Mouse (Mus musculus) right cerebral cortex, postnatal 4 days (tissue): ENCODE results near the gene 2410131K14Rik.

Experiments
- DNase-seq: peaks from one replicate; pipeline ENCODE4 v3.0.0-alpha.2; 2022

The 2410131K14Rik gene

DNA sequence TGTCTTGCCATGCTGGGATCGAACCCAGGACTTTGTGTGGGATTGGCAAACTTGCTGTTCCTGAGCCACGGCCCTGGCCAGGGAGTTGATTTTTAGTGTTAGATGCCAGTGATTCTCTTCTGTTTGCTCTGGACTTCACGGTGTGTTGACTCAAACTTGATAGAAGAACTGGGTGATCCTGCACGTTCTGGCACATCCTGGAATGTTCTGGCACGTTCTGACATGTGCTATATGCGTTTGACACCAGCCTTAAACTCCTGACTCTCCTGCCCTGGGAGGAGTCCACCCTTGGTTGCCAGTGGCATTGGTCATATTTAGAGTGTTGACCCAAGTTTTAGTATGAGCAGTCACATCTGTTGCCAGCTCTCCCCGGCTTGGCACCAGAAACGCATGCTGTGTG, 17.4 kb downstream of the 2410131K14Rik start:
- DNase-seq, result no peak

DNA sequence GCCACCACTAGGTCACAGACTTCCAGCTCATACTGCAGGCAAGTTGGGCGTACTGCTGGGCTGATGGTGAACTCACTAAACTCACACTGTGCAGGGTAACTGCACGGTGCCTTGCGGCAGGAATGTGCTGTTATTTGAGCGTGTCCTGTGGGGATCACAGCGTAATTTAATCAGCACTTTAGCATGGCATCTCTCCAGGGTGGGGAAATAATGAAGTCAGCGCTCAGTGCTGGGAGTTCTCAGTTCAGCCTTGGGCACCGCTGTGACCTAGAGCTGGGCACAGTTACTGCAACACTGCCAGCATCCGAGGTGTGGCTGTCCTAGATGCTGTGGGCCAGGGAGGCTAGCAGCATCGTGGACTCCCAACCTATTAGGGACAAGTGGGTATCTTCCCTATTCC, 19.3 kb downstream of the 2410131K14Rik start:
- DNase-seq, result no peak

GRCm38 (mm10) chr5:118265366-118265765, 20.3 kb downstream of the 2410131K14Rik start:
- no peak for DNase-seq

DNA sequence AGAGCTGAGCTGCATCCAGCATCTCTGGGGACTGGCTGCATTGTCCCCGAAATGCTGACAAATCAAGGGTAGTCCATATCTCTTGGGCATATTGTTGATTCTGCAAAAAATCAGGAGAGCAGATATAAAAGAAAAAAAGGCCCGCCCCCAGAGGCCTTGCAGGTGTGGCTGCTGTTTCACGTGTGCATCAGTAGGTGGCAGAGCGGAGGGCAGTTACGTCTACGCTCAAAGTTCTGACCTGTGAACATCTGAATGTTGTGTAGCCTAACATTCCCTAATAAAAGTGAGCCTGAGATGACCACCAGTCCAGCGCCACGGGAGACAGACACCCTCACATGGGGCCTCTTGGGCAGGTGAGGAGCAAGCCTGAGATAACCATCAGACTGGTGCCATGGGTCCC, 21.3 kb downstream of the 2410131K14Rik start:
- DNase-seq, result no peak

DNA sequence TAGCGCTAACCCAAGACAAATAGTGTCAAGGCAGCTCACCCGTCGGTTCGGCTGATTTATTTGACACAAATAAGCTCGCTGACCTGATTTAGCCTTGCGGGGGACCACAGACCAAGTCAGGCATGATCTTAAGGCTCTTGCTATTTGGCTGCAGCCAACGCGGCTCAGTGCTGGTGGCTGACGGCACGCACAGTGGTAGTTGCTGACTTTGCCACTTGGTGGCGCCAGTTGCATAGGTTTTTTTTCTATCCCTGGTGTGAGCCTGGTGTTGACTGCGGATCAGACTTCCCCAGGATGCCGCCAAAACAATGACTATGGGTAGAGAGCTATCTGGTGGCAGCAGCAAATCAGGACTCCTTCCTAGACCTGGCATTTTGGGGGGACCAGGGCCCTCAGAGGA, 24.0 kb downstream of the 2410131K14Rik start:
- peak; percentile 94 for DNase-seq

DNA sequence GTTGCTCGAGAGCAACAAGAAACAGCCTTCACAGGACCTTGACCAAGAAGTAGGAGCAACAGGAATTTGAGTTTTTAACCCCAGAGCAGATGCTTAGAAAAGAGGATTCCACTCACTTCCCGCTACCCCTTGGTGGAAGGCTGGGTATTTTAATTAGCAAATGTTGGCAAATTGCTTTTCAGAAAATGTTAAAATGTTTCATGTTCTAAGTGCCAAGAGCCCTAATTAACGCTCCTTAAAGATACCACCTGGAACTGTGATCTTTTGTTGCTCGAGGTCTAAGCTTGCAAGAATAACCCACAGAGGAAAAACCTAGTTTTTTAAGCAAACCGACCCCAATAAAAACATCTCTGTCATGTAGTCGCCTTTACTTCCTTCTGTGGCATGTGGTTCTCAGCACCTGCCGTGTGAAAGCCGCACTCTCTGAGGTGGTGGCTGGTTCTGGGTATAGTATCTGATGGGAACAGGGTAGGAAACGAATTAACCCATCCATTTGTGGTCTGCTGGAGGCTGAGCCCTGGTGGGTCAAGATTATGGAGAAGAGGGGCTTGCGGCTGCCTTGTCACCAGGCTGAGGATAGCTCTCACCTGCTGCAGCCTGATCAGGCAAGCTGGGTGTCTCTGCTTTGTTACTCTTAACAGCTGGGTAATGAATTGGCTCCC, 26.6 kb downstream of the 2410131K14Rik start:
- no peak for DNase-seq

- DNase-seq, result no peak
Observed at GRCm38 (mm10) chr5:118273446-118273845, 28.4 kb downstream of the 2410131K14Rik start.

DNA sequence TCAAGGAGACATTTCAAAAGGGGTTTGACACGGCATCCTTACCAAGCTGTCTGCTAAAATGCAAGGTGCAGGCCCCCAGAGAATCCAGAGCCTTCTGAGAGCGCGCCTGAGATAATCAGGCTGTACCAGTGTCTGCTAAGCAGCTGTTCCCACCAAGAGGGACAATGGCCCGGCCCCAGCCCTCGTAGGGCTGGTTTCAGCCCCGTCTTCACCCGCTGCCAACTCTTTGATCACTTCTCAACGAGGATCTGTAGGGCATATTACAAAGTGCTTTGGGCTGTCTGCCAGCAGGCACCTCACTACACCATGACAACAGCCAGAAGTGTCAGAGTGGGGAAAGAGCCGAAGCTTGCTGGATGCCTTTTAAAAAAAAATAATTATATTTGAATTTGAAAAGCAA, 29.5 kb downstream of the 2410131K14Rik start:
- peak; percentile 59 for DNase-seq

- DNase-seq, result no peak
Observed at GRCm38 (mm10) chr5:118276281-118276680, 31.3 kb downstream of the 2410131K14Rik start.

DNA sequence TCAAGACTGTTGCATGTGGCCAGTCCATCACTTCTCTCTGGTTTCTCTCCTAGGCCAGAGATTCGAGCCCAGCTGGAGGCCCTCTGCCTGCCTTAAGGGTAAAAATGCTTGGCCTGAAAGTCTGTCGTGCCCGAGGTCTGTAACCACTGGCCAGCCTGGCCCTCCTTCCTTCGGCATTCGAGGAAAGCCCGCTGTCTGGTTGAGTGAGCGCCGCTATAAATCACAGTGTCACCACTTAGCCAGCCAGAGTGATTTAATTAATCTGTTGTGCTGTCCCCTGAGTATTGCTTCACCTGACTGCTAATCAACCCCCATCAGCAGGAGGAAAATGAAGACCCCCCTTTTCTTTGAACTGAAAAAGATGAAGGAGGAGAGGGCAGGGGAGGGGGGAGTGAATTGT, 31.7 kb downstream of the 2410131K14Rik start:
- no peak for DNase-seq

- DNase-seq, result no peak
Observed at GRCm38 (mm10) chr5:118277741-118278495, 32.9 kb downstream of the 2410131K14Rik start.

GRCm38 (mm10) chr5:118291453-118291852, 46.4 kb downstream of the 2410131K14Rik start:
- DNase-seq, result no peak

- DNase-seq, result no peak
Observed at GRCm38 (mm10) chr5:118292476-118292875, 47.4 kb downstream of the 2410131K14Rik start.

DNA sequence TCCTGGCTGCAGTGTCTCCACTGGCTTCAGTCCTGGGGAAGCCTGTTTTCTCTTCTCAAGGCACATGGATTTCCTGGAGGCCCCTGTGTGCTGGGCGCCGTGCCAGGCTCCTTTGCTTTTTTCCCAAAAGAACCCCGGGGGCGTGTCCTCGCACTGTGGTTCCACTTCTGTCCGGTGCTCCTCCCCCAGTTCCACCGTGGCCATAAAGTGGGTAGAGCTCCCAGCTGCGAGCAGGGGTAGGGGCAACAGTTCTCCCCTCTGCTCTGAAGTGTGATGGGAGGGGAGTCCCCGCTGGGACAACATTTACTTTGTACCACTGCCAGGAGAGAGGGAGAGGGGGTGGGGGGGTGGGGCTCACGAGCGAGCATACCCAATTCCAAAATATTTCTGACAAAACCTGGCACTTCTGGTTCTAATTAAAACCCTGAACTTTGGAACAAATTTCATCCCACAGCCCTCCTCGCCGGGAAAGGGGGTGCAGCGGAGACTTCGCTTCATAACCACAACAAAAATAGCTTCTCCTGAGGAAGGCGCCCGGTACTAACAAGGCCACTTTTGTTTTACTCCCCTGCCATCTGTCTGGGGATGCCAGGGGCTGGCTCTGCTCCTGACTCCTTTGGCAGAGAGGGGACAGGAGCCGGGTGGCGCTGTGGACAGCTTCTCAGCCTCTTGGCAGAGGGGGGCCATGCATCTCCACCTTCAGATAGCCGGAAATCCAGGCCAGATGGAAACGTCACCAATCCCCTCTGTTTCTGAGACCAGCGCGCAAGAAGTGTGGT, 49.2 kb downstream of the 2410131K14Rik start:
- peak; percentile 88 for DNase-seq

DNA sequence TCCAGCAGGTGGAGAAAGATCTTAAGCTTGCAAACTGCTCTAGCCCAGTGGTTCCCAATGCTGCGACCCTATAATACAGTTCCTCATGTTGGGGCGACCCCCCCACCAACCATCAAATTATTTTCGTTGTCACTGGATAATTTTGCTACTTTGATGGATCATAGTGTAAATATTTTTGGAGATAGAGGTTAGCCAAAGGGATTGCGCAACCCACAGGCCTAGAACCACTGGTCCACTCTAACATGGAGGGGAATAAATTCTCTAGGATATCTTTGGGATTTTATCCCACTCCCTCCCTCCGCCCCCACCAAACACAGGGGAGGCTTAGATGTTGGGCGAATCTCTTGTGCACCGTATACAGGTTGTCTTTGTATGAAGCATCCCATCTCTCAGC, 49.8 kb downstream of the 2410131K14Rik start:
- no peak for DNase-seq

GRCm38 (mm10) chr5:118297338-118297746, 52.3 kb downstream of the 2410131K14Rik start:
- no peak for DNase-seq

DNA sequence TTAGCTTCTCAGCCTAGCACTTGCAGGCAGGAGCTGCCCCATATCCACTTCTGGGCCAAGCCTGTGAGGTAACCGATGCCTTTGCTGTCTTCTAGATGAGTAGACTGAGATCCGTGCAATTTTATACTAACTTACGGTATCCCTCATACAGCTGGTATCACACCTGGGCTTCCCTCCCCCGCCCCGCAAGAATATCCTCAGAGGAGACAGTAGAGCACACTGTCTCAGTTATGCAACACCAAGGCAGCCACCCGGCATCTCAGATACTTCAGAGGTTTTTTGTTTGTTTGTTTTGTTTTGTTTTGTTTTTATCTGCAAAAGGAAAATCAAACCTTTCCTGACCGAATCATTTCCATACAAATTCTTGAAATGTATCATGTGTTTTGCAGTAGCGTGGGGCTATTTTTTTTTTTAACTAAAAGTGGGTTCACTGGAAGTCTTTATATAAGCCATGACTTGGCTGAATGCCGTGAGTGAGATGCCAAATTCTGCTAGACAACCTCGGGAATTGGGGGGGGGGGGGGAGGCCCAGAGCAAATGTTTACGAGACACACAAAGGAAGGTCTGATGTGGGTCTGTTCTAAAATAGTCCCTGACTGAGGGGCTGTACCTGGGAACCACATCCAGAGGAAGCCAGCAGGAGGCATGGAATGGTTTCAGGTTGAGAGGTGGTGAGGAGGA, 54.8 kb downstream of the 2410131K14Rik start:
- DNase-seq, result no peak

- no peak for DNase-seq
Observed at GRCm38 (mm10) chr5:118302466-118303155, 57.6 kb downstream of the 2410131K14Rik start.

GRCm38 (mm10) chr5:118304970-118305618, 60.1 kb downstream of the 2410131K14Rik start:
- no peak for DNase-seq

- no peak for DNase-seq
Observed at GRCm38 (mm10) chr5:118310389-118310788, 65.4 kb downstream of the 2410131K14Rik start.

DNA sequence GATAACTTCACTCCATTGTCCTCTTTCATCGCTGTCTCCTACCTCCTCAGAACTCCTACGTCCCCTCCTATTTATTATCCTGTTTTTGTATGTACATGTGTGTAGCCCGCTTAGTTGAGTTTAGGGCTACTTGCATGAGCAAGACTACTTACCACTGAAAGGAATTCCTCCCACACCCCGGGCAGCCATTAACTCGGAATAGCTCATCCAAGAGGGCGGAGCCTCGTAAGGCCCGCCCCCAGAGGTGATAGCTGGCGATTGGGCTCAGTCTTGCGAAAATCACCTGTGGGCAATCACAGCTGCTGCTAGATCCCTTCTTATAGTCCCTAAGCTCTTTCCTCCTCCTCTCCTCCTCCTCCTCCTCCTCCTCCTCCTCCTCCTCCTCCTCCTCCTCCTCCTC, 66.2 kb downstream of the 2410131K14Rik start:
- no peak for DNase-seq

GRCm38 (mm10) chr5:118313766-118314165, 68.7 kb downstream of the 2410131K14Rik start:
- DNase-seq, result no peak
